Mouse (Mus musculus): ENCODE results near the gene Zfp61.
A peak's percentile ranks its signal among the peaks of the same experiment; 100 is the strongest.

Gene Zfp61

GRCm38 (mm10) chr7:24260000-24260312 is 41.1 kb downstream of the Zfp61 start:
- no peak for DNase-seq (ENCODE audit: low read depth, low spot score)

- no peak for DNase-seq (ENCODE audit: low read depth, low spot score)
Observed at GRCm38 (mm10) chr7:24259306-24259999, 41.6 kb downstream of the Zfp61 start.

- DNase-seq (ENCODE audit: low read depth, low spot score) = peak; percentile 84
Observed at GRCm38 (mm10) chr7:24254633-24255474, 46.2 kb downstream of the Zfp61 start, which contains the start of gene Zfp108. Gene Zfp108, plus strand, starts transcription at chr7:24254794.

GRCm38 (mm10) chr7:24253779-24254615 is 47.0 kb downstream of the Zfp61 start:
- no peak for DNase-seq (ENCODE audit: low read depth, low spot score)

Data from retina, adult 2 months (tissue).